14 mouse cellular contexts compared by ENCODE assay signal in the genomic region with DNA sequence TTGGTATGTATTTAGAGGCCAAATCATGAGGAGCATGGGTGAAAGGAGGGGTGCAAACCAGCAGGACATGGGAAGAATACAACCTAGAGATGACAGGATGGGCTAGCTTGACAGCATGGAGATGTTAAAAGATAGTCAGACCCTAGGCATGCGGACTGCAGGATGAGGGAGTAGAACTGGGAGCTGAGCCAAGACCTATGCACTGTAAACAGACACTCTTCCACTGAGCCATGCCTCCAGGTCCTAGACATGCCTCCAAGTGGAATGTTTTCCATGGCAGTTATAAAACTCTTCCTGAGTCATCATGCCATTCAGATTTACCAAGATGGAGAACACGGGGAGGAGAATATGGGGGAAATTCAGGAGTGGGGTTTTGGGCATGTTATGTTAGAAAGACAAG.
"Had no signal": no experiment of that assay in that cellular context is flagged by ENCODE, and none has a peak within 500 bp of the region (broad histone marks: within the 10 kb centered on the region; RNA-seq: fewer than 3 reads in every experiment).

No protein-coding gene starts in this region.

- H3K27me3 ChIP-seq: kidney, embryonic 15.5 days; limb, embryonic 15.5 days; liver, embryonic 13.5 days; midbrain, embryonic 15.5 days; neural tube, embryonic 12.5 days had no signal

- H3K27ac ChIP-seq: kidney, embryonic 15.5 days; limb, embryonic 15.5 days; liver, embryonic 13.5 days; midbrain, embryonic 15.5 days; neural tube, embryonic 12.5 days had no signal

- H3K9me3 ChIP-seq: midbrain, embryonic 15.5 days had no signal

- H3K36me3 ChIP-seq: kidney, embryonic 15.5 days; limb, embryonic 15.5 days; liver, embryonic 13.5 days; midbrain, embryonic 15.5 days; neural tube, embryonic 12.5 days had no signal

- ATAC-seq: intestine, embryonic 16.5 days; liver, postnatal 0 days; midbrain, embryonic 15.5 days had no signal

- H3K9ac ChIP-seq: kidney, embryonic 15.5 days; limb, embryonic 15.5 days; liver, embryonic 13.5 days; liver, postnatal 0 days; midbrain, embryonic 15.5 days; neural tube, embryonic 12.5 days had no signal

- H3K4me2 ChIP-seq: kidney, embryonic 15.5 days; limb, embryonic 15.5 days; liver, embryonic 13.5 days; midbrain, embryonic 15.5 days; neural tube, embryonic 12.5 days had no signal

- DNase-seq: kidney, adult 2 months; kidney, postnatal 14 days; left cerebral cortex, postnatal 4 days; liver, embryonic 13.5 days; liver, postnatal 0 days; right cerebral cortex, postnatal 4 days; spleen, adult 18-20 months; thymus, adult 18-20 months; thymus, postnatal 14 days had no signal

- H3K4me1 ChIP-seq: kidney, embryonic 15.5 days; limb, embryonic 15.5 days; liver, embryonic 13.5 days; midbrain, embryonic 15.5 days; neural tube, embryonic 12.5 days had no signal

- H3K4me3 ChIP-seq: kidney, embryonic 15.5 days; limb, embryonic 15.5 days; liver, embryonic 13.5 days; midbrain, embryonic 15.5 days; neural tube, embryonic 12.5 days had no signal
